Mouse (Mus musculus): ENCODE measurements around the gene Tbc1d24.

Gene Tbc1d24

GRCm38 (mm10) chr17:24205284-24205888 lies at the start of gene Tbc1d24:
Tbc1d24 (minus strand) TSS chr17:24205562.
- DNase-seq (ENCODE audit: low spot score), result peak; percentile 90

DNA sequence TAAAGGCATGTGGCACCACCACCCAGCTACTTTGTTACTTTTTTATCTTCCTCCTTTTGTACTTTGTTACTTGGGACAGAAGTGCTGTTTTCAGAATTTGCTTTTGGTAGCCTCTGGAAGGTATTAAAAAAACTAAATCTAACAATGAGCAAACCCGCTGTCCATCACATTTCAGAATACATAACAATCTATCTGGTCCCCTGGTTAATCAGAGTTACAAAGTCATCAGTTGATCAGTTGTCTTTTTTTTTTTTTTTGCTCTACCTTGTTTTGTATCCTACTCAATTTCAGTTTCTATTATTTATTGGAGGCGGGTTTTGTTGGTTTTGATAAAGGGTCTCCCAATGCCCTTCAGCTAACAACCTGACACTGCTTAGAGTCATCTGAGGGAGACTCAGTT lies 47.0 kb upstream of the Tbc1d24 start:
- no peak for DNase-seq (ENCODE audit: low spot score)

DNA sequence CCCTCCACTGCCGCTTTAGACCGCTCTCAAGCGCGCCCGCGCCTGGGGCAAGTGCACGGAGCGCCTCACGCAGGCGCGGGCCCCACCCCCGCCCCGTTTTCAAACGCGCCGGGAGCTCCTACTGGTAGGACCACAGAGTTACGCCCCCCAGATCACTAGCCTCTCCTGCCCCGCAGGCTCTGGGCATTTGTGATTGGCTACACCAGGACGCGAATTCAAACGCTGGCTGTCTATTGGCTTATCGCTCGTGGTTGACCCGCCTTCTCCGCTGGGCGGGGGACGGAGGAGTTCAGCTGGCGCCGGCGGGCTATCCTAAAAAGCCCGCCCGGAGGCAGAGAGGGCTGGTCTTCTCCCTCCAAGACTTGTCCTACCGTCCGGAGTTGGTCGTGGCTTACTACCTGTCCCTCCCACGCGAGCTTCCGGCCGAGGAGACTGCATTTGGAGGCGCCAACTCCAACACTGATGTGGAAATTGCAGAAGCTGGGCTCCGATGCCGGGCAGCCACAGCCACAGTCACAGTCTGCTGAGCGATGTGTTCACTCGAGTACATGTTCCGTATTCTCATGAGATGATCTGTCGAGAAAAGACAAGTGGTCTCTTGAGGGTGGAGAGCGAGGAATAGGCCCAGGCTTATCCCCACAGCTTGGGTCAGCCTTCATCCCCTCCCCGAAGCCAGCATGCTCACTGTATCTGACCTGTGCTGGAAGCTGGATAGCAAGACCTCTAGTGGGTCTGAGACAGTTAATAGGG lies 46.1 kb upstream of the Tbc1d24 start, which contains the start of gene Ccnf:
Gene Ccnf, minus strand, starts transcription at position 165 of the 750 bp plus-strand sequence.
- peak; percentile 98 for DNase-seq (ENCODE audit: low spot score)

- no peak for DNase-seq (ENCODE audit: low spot score)
These were observed 45.6 kb upstream of the Tbc1d24 start for GRCm38 (mm10) chr17:24250988-24251319.

DNA sequence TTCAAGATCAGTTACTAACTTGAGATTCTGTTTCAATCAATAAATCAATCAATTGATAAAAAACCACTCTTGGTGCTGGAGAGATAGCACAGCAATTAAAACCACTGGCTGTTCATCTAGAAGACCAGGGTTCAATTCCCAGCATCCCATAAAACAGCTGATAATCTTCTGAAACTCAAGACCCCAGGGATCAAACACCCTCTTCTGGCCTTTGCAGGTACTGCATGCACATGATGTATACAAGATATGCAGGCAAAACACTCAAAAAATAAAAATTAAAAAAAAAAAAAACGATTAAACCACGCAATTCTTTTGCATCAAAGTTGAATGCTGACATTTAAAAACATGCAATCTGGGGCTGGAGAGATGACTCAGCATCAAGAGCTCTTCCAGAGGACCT lies 43.3 kb upstream of the Tbc1d24 start:
- DNase-seq (ENCODE audit: low spot score), result no peak

DNA sequence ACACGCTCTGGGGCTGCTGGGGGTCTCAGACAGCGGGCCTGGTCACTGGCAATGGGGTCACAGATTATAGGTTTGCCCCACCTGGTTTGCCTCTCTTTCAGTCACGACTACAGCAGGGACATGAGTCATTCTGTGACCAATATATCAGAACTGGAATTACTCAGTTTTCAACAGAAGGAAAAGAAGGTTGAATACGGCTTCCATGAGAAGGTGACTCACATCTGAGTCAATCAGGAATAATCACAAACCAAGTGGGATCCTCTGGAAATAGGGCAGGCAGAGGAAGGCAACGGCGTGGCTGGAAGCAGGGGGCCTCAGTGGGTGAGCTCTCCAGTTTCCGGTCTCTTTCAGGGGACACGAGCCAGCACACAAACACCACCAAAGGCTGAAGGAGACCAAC lies 38.7 kb upstream of the Tbc1d24 start:
- no peak for DNase-seq (ENCODE audit: low spot score)

DNA sequence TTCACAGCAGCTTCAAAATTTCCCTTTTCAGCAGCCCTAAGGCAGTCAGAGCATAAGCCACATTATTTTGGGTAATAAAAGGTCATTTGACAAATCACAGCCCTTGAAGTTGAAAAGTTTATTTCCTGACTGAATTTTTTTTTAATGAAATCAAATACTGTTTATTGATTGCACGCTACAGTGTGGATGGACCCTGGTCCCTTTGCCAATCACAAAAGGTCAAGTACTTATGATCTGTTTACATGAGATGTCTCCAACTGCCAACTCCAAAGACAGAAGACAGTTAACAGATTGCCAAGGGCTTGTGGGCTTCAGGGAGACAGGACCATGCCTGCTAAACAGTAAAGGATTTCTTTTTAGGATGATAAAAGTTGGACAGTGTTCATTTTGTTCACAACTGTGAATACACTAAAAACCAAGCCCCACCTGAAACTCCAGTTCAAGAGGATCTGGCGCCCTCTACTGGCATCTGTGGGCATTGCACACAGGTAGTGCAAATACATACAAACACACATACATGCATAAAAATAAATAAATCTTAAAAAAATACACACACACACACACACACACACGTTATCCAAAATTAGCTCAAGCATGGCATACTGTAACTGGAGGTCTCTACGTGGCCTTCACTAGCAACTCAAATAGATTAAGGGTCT lies 38.1 kb upstream of the Tbc1d24 start:
- peak; percentile 65 for DNase-seq (ENCODE audit: low spot score)

DNA sequence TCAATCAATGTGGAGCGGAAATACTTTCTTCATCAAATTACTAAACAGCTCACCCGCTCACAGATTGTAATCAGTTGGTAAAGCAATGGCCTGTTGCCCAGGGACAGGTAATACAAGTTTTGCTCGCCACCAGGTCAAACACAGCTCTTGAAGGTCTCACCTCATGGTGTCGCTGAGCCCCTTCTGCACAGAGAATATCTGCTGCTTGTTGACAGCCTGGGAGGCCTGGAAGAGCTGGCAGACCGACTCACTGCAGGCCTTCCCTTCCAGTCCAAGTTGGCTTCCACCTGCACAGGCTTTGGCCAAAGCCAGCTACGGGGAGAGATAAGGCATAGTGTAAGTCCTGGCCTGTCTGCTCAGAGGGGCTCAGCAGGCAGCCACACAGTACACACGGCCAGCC lies 31.6 kb upstream of the Tbc1d24 start:
- no peak for DNase-seq (ENCODE audit: low spot score)

GRCm38 (mm10) chr17:24236479-24236878 lies 31.1 kb upstream of the Tbc1d24 start:
- no peak for DNase-seq (ENCODE audit: low spot score)

DNA sequence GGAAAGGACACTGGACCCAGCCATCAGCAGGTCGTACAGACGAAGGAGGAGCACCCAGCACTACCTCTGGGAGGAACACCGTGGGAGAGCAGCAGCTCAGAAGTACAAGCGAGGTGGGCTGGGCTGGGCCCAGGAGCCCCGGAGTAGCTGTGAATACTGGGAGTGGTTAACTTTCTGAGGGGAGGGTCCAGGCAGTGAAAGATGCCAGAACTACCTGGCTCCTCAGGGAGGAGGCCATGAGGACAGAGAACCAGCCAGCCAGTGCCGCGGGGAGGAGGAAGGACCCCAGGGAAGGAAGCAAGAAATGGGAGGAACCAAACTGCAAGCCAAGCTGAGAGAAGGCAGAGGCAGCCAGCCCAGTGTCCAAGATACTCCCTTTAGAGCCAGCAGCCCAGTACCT lies 22.6 kb upstream of the Tbc1d24 start:
- no peak for DNase-seq (ENCODE audit: low spot score)

DNA sequence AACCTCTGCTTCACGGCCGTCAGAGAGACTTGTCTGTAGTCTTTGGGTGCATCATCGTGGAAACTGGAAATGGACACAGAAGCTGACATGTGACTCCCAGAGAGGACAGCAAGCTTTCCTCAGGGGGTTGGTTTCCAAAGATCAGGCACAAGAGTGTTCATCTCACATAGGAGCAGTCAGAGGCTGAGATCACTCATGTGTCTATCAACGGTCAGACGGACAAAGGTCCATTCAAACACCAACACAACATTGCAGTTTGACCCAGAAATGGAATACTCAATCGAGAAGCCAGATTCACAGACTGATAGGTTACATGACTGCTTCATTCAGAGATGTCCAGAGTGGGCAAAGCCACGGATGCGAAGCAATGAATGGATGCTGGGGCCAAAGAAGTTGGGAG lies 21.4 kb upstream of the Tbc1d24 start:
- no peak for DNase-seq (ENCODE audit: low spot score)

DNA sequence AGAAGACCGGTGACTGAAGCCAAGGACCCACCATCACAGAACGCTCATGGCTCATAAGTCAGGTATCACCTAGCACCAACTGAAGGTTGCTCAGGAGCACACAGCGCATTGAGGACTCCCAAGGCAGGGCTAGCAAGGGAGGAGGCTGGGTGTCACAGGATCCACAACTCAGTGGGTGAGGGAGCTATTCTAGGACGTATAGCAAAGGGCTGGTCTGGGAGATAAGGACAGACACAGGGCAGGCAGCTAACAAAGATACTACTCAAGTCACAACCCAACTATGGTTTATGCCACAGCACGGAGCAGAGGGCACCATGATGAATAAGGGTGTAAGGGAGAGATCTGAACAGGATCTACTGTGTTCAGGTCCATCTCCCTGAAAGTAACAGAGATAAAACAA lies 20.5 kb upstream of the Tbc1d24 start:
- DNase-seq (ENCODE audit: low spot score), result peak; percentile 86

- no peak for DNase-seq (ENCODE audit: low spot score)
These were observed 19.4 kb upstream of the Tbc1d24 start for GRCm38 (mm10) chr17:24224741-24225140.

DNA sequence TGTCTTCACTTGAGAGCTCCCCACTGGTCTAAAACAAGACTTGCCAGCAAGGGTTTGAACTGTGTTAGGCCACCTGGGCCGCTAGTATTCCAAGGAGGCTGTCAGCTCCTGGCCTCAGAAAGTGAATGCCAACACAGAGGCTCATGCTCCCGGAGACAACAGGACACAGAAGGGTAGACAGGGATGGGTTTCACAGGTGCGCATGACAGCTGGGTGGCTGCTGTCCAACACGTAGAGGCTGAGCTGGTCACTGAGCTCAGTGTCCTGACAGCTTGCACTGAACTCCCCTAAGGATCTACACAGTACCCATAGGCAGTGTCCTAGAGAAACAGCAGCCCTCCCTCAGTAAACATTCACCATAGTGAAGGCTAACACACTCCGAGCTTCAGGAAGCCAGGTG lies 18.2 kb upstream of the Tbc1d24 start:
- no peak for DNase-seq (ENCODE audit: low spot score)

GRCm38 (mm10) chr17:24222653-24223052 lies 17.3 kb upstream of the Tbc1d24 start:
- DNase-seq (ENCODE audit: low spot score), result no peak

GRCm38 (mm10) chr17:24220435-24221411 lies 15.4 kb upstream of the Tbc1d24 start, which contains the start of gene Tedc2:
Tedc2 (minus strand) TSS chr17:24220851.
- DNase-seq (ENCODE audit: low spot score), result peak; percentile 91

DNA sequence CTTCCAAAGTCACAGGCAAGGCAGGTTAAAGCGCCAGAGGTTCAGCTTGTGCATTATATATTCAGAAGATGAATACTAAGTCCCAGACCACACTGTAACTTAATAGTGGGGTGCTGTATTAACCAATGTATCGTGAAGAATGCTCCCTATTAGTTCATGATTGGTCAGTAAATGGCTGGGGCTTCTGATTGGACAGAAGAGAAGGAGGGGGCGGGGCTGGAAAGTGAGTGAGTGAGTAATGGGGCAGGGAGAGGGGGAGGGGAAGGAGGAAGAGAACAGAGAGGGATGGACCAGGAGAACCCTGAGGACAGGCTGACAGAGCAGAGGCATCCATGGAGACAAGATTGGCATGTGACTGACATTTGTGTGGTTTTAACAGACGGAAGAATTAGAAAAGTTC lies 11.5 kb upstream of the Tbc1d24 start:
- DNase-seq (ENCODE audit: low spot score), result no peak

GRCm38 (mm10) chr17:24213186-24213585 lies 7.8 kb upstream of the Tbc1d24 start:
- no peak for DNase-seq (ENCODE audit: low spot score)

DNA sequence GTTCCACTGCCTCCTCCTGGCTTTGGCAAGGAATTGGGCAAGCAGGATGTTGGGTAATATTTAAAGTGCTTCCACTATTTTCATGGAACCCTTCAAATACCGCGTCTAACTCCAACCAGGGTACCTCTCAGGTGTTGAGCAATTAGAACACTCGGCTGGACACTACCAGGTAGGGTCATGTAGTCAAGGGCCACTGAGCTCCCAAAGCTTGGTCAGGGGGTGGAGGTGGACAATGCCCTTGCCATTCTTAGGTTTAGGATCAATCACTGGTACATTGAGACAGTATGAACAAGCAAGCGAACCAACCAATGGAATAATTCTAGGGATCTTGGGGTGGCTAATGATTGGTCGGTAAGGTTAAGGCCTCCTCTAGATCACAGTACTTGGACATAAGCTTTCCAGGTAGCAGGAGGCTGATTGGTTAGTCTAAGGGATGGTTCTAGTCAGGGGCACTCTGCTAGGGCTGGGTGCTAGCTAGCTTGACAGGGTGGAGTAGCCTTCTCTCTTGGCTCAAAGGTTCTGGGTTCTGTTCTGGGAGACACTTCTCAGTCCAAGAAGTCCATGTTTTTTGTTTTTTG lies 7.2 kb upstream of the Tbc1d24 start:
- no peak for DNase-seq (ENCODE audit: low spot score)

DNA sequence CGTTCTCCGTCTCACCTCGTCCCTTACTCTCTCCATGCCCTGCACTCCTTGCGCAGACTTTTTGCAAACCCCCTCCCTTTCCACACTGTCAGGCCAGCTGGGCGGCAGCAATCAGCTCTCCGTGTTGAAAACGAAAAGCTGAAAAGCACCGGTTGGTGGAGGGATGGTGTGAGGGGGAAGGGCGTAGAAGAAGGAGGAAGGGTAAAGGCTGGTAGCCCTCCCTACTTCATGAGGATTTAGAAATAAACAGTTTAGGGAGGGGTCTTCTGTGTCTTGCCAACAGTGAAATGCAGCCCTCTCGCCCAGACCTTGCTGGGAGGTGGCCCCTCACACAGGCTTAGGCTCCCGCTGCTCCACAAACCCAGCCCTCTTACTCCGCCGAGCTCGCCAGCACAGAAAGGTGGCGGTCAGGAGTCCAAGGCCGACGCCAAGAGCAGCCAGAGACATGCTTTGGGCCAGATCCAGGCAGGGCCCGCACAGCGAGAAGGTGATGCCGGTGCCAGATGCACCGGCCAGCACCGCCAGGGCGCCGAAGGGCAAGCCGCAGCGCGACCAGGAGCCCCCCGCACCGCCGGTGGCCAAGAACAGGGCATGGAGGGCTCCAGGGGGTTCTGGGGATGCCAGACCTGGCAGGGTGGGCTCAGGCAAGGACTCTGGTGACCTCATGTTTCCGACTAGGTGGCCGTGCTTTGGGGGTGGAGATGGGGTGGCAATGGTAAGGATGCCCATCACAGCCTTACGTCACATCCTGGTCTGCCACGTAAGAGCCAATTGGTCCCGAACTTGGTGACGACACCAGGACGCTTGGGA lies 6.5 kb upstream of the Tbc1d24 start:
- no peak for DNase-seq (ENCODE audit: low spot score)

DNA sequence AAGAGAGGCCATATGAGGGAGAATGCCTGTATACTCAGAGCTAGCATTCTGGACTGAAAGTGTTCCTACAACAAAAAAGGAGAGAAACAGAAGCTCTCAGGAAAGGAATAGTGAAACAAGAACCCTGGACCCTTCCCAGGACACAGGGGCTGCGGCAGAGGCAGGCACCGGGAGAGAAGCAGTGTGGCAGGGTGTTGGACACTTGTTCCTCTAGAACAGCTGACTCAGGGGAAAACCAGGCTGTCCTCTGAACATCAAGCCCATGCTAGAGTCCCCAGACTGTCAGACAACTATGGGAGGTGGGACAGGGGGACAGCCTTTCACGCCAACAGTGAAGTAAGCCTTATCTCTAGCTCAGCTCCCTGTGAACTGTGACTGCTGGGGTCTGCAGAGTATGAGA lies 5.2 kb upstream of the Tbc1d24 start:
- no peak for DNase-seq (ENCODE audit: low spot score)
